Mouse (Mus musculus): Measurements from ENCODE around the gene Atg4c.

DNA sequence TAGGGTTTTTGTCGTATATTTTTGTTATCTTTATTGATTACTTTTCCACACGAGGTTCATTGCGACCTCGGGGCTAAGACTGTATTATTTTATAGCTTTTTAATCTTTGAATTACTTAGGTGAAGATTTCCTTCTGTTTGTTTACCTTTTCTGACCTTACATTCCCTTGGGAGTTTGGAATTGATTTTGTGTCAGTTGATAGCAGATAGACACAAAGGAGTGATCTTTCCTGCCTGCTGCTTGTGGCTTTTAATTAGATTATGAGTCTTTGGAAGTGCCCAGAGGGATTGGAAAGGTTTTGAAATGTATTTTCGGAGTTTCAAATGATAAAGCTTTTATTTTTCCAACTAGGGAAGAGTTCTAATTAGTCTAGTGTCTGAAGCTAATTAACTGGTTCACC lies 1.1 kb downstream of the Atg4c start:
- TF ChIP-seq TCF12 (IDR thresholded peaks at IDR 0.05; ENCODE audit: low read depth, low read length) (no peak), RCOR1 (conservative IDR thresholded peaks at IDR 0.05; ENCODE audit: low read depth, low read length) (no peak), KAT2A (IDR thresholded peaks at IDR 0.05; ENCODE audit: insufficient replicate concordance, low read length) (no peak), TBP (conservative IDR thresholded peaks at IDR 0.05; ENCODE audit: low read depth, low read length) (no peak), USF1 (IDR thresholded peaks at IDR 0.05; ENCODE audit: low read depth, low read length) (no peak), CTCF (conservative IDR thresholded peaks at IDR 0.05 in 1 of 2, IDR thresholded peaks at IDR 0.05 in 1 of 2; ENCODE audit: low read depth in 2 of 2, low read length in 2 of 2) (no peak)
